Mouse (Mus musculus) stomach, embryonic 16.5 days (tissue): Measurements from ENCODE around the gene Cfap58. TPM values are rescaled to one million over a fixed set of nuclear protein-coding genes. Genes with fewer than 3 reads are reported as not detected.

Experiments used
- ATAC-seq: fragments of 200-750 bp; cut with Nextera tagmentation; 2 replicates; pipeline ENCODE4 v1.8.0; 2017; ENCODE audit warnings: moderate number of reproducible peaks, moderate TSS enrichment; ENCODE audit not compliant: insufficient read depth, low FRiP score
- H3K27ac ChIP-seq: fragments of 300-500 bp; sonication (generic); 2 replicates; pipeline ENCODE4 v1.5.1; 2014; ENCODE audit warnings: low read length
- H3K27me3 ChIP-seq: fragments of 300-500 bp; sonication (generic); 2 replicates; pipeline ENCODE4 v1.6.1; 2014; ENCODE audit warnings: low read length, control low read depth, mixed read lengths; ENCODE audit not compliant: control insufficient read depth, insufficient read depth
- H3K36me3 ChIP-seq: fragments of 300-500 bp; sonication (generic); 2 replicates; pipeline ENCODE4 v1.6.1; 2014; ENCODE audit warnings: low read length; ENCODE audit not compliant: control insufficient read depth, insufficient read depth
- H3K4me1 ChIP-seq: fragments of 300-500 bp; sonication (generic); 2 replicates; pipeline ENCODE4 v1.6.1; 2014; ENCODE audit warnings: low read length, control low read depth, mixed read lengths; ENCODE audit not compliant: control insufficient read depth, insufficient read depth
- H3K4me2 ChIP-seq: fragments of 300-500 bp; sonication (generic); 2 replicates; pipeline ENCODE4 v1.6.1; 2014; ENCODE audit warnings: low read depth, low read length, mixed read lengths
- H3K4me3 ChIP-seq: fragments of 300-500 bp; sonication (generic); replicated peaks from 2 replicates; pipeline ENCODE4 v1.5.1; 2014; ENCODE audit warnings: mild to moderate bottlenecking, low read length
- H3K9ac ChIP-seq: fragments of 300-500 bp; sonication (generic); 2 replicates; pipeline ENCODE4 v1.6.1; 2014; ENCODE audit warnings: low read length
- H3K9me3 ChIP-seq: fragments of 300-500 bp; sonication (generic); replicated peaks from 2 replicates; pipeline ENCODE4 v1.6.1; 2016; ENCODE audit warnings: low read length, control low read depth; ENCODE audit not compliant: control insufficient read depth
- WGBS: fragments of 180-500 bp; shearing (Covaris S2); extraction: QIAGEN DNeasy Blood & Tissue Kit; methylation state at CpG from one replicate; pipeline ENCODE4 v1.1.7; 2014; 5-methylcytosine and 5-hydroxymethylcytosine counted together
- polyA plus RNA-seq: library from polyadenylated mRNA; unstranded; fragments of >200 nt; fragmentation: Nextera tagmentation; extraction: Ambion mirVana; gene quantifications from 2 replicates; pipeline ENCODE4 v1.2.1, GENCODE M21; 2015

Cfap58 gene
- polyA plus RNA-seq: 0.04 TPM in 1 of 2 replicates, not detected in the other

GRCm38 (mm10) chr19:47937443-47938406 lies at the start of gene Cfap58:
Cfap58 (plus strand) TSS chr19:47937675.
- Histone ChIP-seq H3K4me1 (peaks cover 8% of the 10 kb centered on the region), H3K36me3 (no peaks in the 10 kb centered on the region), H3K4me2 (peak within 1 kb of the TSS; percentile 88), H3K27me3 (peaks cover 8% of the 10 kb centered on the region; the same call in 1 of the 2 replicates), H3K27ac (no peak within 1 kb of the TSS), H3K9me3 (no peaks in the 10 kb centered on the region), H3K4me3 (peak within 1 kb of the TSS; percentile 41), H3K9ac (peak within 1 kb of the TSS; percentile 40)
- ATAC-seq: peak; percentile 85; the same call in 1 of the 2 replicates
- WGBS: 6% methylated on average over 41 of the region's 41 CpGs

- ATAC-seq: no peak
- Histone ChIP-seq H3K9me3 (no peaks in the 10 kb centered on the region), H3K9ac (no peak overlapping the region), H3K27me3 (no peaks in the 10 kb centered on the region), H3K27ac (no peak overlapping the region), H3K36me3 (no peaks in the 10 kb centered on the region), H3K4me1 (peaks cover 34% of the 10 kb centered on the region), H3K4me2 (no peak overlapping the region), H3K4me3 (no peak overlapping the region)
- 89% methylated on average over 8 of the region's 8 CpGs for WGBS
Measured at GRCm38 (mm10) chr19:47888037-47888436, 49.4 kb upstream of the Cfap58 start.

DNA sequence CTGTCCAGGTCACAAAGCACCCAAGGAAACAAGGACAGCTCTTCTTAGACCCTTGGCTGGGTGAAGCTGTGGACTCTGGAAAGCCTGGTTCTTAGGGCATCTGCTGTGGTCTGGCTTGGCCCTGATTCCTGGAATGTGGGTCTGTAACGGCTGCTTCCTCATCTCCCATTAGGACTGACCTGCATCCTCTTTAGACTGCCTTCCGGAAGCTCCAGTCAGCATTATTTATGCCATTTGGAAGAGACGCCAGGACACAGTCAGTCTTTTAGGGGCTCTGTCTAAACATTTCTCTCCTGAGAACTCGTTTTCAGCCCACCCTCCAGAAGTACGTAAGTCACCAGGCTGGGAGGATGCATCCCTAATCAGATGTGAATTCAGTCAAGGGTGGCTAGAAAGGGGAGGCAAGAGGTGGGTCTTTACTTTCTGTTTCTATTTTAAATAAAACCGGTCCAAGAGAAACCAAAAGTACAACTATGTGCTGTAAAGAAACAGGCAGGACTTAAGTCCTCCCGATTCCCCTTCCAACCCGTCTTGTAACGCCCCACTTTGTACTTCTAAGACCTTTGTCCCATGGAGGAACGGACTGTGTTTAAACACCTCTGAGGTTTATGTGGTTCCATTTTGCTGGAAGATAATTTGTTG lies 46.9 kb upstream of the Cfap58 start:
- no peaks in the 10 kb centered on the region for H3K9me3 ChIP-seq
- H3K36me3 ChIP-seq: 0 out of 2 replicates have a peak, but pooled peaks cover 5% of the 10 kb centered on the region
- ATAC-seq: no peak
- 32% methylated on average over 10 of the region's 10 CpGs for WGBS
- no peaks in the 10 kb centered on the region for H3K27me3 ChIP-seq
- H3K27ac ChIP-seq: peak overlapping the region; percentile 77
- no peak overlapping the region for H3K9ac ChIP-seq
- H3K4me1 ChIP-seq: peaks cover 34% of the 10 kb centered on the region
- peak overlapping the region; percentile 23 for H3K4me2 ChIP-seq
- H3K4me3 ChIP-seq: no peak overlapping the region

GRCm38 (mm10) chr19:47891562-47892312 lies 45.7 kb upstream of the Cfap58 start:
- H3K9me3 ChIP-seq: no peaks in the 10 kb centered on the region
- peaks cover 15% of the 10 kb centered on the region for H3K36me3 ChIP-seq
- ATAC-seq: peak; percentile 64
- peaks cover 27% of the 10 kb centered on the region for H3K4me1 ChIP-seq
- no peak overlapping the region for H3K4me2 ChIP-seq
- 47% methylated on average over 11 of the region's 11 CpGs for WGBS
- no peak overlapping the region; the same call in 1 of the 2 replicates for H3K9ac ChIP-seq
- H3K27ac ChIP-seq: peak overlapping the region; percentile 77
- H3K4me3 ChIP-seq: no peak overlapping the region
- no peaks in the 10 kb centered on the region for H3K27me3 ChIP-seq

DNA sequence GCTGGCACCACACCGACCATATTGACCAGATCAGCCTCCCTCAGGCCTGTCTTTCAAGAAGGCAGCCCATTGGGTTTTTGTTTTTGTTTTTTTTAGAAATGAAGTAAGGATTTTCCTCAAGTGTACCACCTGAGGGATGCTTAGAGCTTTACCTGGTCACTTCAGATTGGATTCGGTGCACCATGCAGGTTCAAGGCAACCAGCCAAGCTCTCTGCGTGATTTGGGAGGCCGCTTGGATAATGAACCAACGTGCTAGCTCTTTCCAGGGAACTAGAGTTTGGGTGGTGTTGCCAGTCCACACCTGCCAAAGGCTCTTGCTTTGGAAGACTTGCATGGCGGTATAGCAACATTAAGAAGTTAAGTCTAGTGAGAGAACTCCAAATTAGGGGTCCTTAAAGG lies 44.4 kb upstream of the Cfap58 start:
- Histone ChIP-seq H3K4me2 (no peak overlapping the region), H3K27ac (no peak overlapping the region), H3K27me3 (no peaks in the 10 kb centered on the region), H3K9me3 (no peaks in the 10 kb centered on the region), H3K9ac (no peak overlapping the region), H3K4me1 (peaks cover 25% of the 10 kb centered on the region), H3K36me3 (peaks cover 24% of the 10 kb centered on the region), H3K4me3 (no peak overlapping the region)
- 94% methylated on average over 6 of the region's 6 CpGs for WGBS
- ATAC-seq: no peak

DNA sequence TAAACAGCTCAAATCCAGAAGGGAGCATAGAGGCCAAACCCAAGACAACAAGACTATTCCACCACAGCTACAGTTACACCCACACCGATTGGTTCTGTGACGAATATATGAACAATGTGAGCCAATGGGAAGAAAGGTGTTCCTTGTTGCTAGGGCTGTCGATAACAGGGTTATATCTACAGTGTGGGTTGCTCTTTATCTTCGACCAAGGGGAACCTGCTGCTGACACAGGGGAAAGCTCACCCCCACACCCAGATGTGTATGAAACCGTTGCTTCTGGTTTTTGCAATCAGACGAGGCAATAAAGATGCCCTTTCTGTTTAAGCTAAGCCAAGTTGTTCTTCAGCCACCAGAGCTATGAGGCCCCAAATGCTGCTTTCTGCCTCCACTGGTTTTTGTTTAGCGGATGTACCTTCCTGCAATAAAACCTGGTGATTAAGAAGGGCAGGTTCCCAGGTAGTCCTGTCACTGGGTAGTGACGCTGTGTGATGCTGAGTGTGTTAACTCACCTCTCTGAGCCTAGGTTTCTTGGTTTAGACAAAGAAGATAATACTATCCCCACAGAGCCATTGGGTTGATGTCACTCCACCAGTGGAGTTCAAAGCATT lies 38.9 kb upstream of the Cfap58 start:
- Histone ChIP-seq H3K9ac (no peak overlapping the region), H3K36me3 (peaks cover 20% of the 10 kb centered on the region), H3K27ac (no peak overlapping the region), H3K4me1 (peaks cover 20% of the 10 kb centered on the region), H3K27me3 (no peaks in the 10 kb centered on the region), H3K4me2 (no peak overlapping the region), H3K9me3 (no peaks in the 10 kb centered on the region), H3K4me3 (no peak overlapping the region)
- 76% methylated on average over 8 of the region's 8 CpGs for WGBS
- ATAC-seq: no peak

DNA sequence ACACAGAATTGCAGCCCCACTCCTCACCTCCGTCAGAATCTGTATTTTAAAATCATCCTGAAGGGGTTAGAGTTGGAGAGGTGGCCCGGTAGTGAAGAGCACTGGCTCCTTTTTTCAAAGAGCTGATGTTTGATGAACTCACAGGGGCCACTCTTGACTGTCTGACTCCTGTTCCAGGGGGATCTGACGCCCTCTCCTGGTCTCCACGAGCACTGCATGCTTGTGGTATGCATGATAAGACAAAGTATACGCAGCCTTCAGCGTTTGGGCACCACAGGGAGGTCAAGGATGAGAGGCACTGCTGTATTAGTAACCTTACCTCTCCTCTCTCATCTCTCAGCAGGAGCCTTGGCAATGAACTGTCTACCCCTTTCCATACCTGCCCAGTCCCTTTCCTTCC lies 37.5 kb upstream of the Cfap58 start:
- Histone ChIP-seq H3K4me3 (no peak overlapping the region), H3K4me1 (peaks cover 24% of the 10 kb centered on the region), H3K9ac (no peak overlapping the region), H3K4me2 (no peak overlapping the region), H3K9me3 (no peaks in the 10 kb centered on the region), H3K36me3 (peaks cover 19% of the 10 kb centered on the region), H3K27ac (no peak overlapping the region), H3K27me3 (no peaks in the 10 kb centered on the region)
- 58% methylated on average over 6 of the region's 6 CpGs for WGBS
- no peak for ATAC-seq

DNA sequence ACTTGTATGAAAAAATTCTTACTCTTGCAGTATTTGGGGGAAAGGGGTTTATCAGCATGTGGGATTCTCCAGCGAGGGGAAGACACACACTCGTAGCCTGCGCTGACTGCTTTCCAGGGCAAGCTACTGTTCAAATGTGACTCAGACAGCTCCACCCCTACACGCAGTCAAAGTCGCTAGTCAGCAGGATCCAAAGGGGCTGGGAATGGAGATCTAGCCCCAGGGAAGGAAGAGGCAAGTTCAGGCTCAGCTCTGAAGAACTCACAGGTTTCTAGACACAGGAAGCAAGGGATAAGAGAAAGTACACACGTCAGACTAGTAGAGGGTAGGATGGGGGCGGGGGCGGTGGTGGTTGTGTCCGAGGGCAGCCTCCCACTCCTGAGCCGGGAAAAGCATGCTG lies 36.9 kb upstream of the Cfap58 start:
- no peak overlapping the region for H3K4me3 ChIP-seq
- 0 out of 2 replicates have a peak overlapping the region, but pooled peaks have one; percentile 16 for H3K27ac ChIP-seq
- peaks cover 24% of the 10 kb centered on the region for H3K4me1 ChIP-seq
- H3K27me3 ChIP-seq: no peaks in the 10 kb centered on the region
- ATAC-seq: no peak
- WGBS: 70% methylated on average over 10 of the region's 10 CpGs
- no peak overlapping the region for H3K9ac ChIP-seq
- peaks cover 19% of the 10 kb centered on the region for H3K36me3 ChIP-seq
- H3K4me2 ChIP-seq: no peak overlapping the region
- no peaks in the 10 kb centered on the region for H3K9me3 ChIP-seq
